Mouse (Mus musculus) left cerebral cortex, adult 2 months (tissue): Measurements from ENCODE around the gene Syt6. TPM values are rescaled to one million over a fixed set of nuclear protein-coding genes. Genes with fewer than 3 reads are reported as not detected.

ENCODE experiments used
- DNase-seq, 2 experiments: peaks; one replicate each; pipeline ENCODE4 v3.0.0; 2021 to 2022; ENCODE audit warnings: low spot score in 2 of 2, mixed read lengths in 1 of 2; ENCODE audit errors: extremely low spot score in 1 of 2
- H3K27ac ChIP-seq: fragments of 200-600 bp; 2 replicates; pipeline ENCODE4 v1.8.1; 2022
- H3K4me3 ChIP-seq: fragments of 200-600 bp; 2 replicates; pipeline ENCODE4 v1.8.1; 2022
- CTCF ChIP-seq: fragments of 200-600 bp; IDR thresholded peaks from 2 replicates; pipeline ENCODE4 v1.8.1; 2022; ENCODE audit warnings: antibody characterized with exemption, mild to moderate bottlenecking, moderate library complexity
- intact Hi-C: fragments of 180-260 bp; cut with DNase I; formaldehyde crosslinking; loops from one replicate; pipeline ENCODE4 v1.15.1; 2025
- total RNA-seq, 2 experiments: library from RNA; stranded (reverse); gene quantifications; 2 replicates each; pipeline ENCODE4 v1.2.3; 2021

The Syt6 gene
- total RNA-seq, 2 experiments from 2014 or later: 12.4 to 14.4 TPM

GRCm38 (mm10) chr3:103606045-103606597 is 31.1 kb downstream of the Syt6 start:
- intact Hi-C loops: no loop called here
- 0 out of 2 replicates have a peak overlapping the region, but pooled peaks have one; percentile 36 for H3K27ac ChIP-seq
- no peak for DNase-seq
- no peak for TF ChIP-seq CTCF
- no peak overlapping the region for H3K4me3 ChIP-seq

GRCm38 (mm10) chr3:103606660-103607595 is 31.9 kb downstream of the Syt6 start:
- no peak overlapping the region for H3K4me3 ChIP-seq
- DNase-seq: no peak
- H3K27ac ChIP-seq: 0 out of 2 replicates have a peak overlapping the region, but pooled peaks have one; percentile 36
- no peak for TF ChIP-seq CTCF
- intact Hi-C loops: no loop called here

GRCm38 (mm10) chr3:103610231-103610630 is 35.2 kb downstream of the Syt6 start:
- intact Hi-C loops: no loop called here

DNA sequence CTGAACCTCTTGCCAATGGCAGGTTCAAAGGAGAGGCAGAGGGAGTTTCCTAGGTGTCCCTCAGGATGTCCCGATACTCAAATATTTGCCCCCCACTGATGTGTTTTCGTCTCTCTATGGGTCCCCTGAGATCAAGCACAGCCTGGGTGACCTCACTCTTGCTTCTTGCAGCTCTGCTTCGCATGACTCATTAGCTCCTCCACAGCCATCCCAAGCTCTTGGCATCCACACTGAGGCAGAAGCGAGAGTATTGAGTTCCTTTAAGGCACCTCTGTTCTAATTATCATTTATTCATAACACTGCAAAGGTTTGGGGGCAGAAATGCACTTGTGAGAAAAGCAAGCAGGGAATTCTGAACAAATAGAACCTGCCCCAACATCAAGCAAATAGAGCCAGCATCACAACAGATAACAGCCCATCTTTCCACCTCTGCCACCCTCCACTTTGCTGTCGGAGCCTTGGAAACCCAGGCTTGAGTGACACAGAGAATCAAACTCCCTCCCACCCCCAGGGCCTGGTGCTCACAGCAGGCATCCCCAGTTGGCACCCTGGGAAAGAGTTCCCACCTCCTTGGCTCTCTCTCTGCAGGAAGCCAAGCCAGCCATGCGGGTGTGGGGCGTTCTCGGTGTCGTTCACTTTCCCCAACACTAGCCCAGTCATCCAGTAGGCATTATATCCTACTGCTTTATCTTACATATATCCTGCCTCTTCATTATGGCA is 37.8 kb downstream of the Syt6 start:
- intact Hi-C loops: no loop called here
- peak; percentile 18 to 44 for DNase-seq

More at GRCm38 (mm10) chr3:103610231-103610630, 35.2 kb downstream of the Syt6 start:
- Histone ChIP-seq H3K4me3 (no peak overlapping the region), H3K27ac (no peak overlapping the region)
- DNase-seq: no peak
- TF ChIP-seq CTCF: no peak

DNA sequence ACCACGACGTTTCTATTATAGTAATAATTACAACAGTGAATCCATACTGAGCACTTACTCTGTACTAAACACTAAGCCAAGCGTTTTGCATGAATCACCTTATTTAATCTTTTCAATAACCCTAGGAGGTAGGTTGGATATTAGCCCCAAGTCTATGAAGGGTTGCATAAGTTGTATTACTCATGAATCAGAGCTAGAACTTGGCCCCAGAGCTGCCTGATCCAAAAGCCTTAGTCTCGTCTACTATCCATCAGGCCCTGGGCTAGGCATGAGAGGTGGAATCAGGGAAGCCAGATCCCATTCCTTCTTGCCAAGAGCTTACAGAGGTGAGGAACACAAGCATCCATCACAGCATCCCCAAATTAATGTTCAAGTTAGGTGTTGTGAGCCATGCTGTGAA is 40.6 kb downstream of the Syt6 start:
- TF ChIP-seq CTCF: no peak
- Histone ChIP-seq H3K27ac (no peak overlapping the region), H3K4me3 (no peak overlapping the region)
- no peak for DNase-seq
- intact Hi-C loops: no loop called here

More for the DNA sequence above, 37.8 kb downstream of the Syt6 start:
- H3K4me3 ChIP-seq: no peak overlapping the region
- no peak overlapping the region for H3K27ac ChIP-seq
- TF ChIP-seq CTCF: no peak

DNA sequence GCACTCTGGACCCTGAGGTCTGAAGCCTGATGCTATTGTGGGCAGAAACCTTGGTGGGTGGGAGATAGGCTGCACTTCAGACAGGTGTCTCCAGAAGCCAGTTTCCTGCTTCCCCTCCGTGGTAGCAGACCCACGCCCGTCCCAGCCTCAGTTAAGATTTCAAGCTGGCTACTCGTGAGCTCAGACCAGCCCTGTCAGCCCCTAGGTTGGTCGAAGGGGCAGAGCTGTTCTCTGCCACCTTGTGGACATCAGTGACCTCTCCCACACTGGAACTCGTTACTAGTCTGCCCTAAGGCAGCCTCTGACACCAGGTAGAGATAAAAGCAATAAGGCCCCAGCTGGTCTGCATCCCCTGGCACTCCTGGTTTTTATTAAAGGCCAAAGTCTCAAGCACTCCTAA is 42.0 kb downstream of the Syt6 start:
- H3K27ac ChIP-seq: no peak overlapping the region
- no peak; the same call in 1 of the 2 replicates for TF ChIP-seq CTCF
- no peak for DNase-seq
- no peak overlapping the region for H3K4me3 ChIP-seq
- intact Hi-C loops: no loop called here

- no peak for DNase-seq
- H3K27ac ChIP-seq: no peak overlapping the region
- no peak for TF ChIP-seq CTCF
- no peak overlapping the region for H3K4me3 ChIP-seq
- intact Hi-C loops: no loop called here
Observed at GRCm38 (mm10) chr3:103620101-103620500, 45.1 kb downstream of the Syt6 start.

DNA sequence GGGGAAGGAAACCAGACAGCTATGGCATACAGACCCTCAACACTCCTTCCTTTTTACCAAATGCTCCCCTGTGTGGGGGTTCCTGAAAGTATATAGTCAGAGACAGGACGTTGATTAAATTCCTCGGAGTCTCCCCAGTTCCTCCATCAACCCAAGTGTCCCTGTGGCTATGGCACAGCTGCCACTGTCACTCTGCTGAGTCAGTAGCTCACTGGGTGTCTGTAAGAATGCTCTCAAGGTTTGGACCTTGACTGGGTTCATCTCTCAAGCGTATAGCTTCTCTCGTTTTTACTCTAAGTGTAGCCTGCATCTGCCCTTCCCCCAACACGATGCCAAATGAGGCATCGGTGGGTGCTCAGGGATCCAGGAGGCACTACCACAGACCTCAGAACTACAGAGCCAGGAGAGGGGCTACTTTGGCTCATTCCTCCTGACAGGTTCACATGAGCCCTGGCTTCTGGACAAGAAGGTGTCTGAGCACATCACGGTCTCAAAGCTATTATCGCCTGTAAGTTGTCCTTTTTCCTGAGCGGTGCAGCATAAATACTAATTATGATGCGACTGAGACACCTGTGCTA is 49.0 kb downstream of the Syt6 start:
- H3K4me3 ChIP-seq: no peak overlapping the region
- no peak overlapping the region for H3K27ac ChIP-seq
- TF ChIP-seq CTCF: no peak
- DNase-seq: no peak
- intact Hi-C loops: no loop called here

DNA sequence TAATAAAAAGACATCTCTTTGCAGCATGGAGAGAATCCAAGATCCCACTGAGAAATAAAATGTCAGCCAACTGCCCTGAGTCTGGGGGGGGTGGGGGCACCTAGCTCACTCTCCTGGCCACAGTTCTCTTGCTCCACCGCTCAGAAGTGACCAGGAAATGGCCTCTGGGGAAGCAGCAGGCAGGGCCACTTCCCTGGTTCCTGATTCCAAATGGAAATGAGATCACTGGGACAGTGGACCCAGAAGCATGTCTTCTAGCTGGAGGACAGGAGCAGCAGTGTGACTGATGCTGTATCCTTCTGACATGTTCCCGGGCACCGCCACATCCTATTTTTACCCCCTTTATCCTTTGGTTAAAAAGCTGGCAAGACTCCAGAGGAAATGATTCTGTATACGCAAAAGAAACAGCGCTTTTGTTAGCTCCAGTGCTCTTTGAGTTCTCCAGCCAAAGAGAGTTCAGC is 49.6 kb downstream of the Syt6 start:
- DNase-seq: no peak
- H3K4me3 ChIP-seq: no peak overlapping the region
- no peak for TF ChIP-seq CTCF
- intact Hi-C loops: no loop called here
- H3K27ac ChIP-seq: no peak overlapping the region

DNA sequence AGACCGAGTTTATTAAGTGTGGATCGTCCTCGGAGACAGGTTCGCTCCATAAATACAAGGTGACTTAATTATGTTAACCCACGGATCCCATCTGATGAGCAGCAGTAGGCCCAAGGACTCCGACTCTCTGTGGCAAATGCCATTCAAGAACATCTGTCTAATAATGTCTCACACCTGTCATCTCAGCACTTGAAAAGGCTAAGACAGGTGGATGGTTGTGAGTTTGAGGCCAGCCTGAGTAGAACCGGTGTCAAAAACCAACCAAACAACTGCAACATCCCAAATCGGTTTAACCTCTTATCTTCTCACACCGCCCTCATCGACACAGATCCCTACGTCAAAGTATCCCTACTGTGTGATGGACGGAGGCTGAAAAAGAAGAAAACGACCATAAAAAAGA is 50.1 kb downstream of the Syt6 start:
- DNase-seq: no peak
- Histone ChIP-seq H3K4me3 (no peak overlapping the region), H3K27ac (no peak overlapping the region)
- intact Hi-C loops: no loop called here
- TF ChIP-seq CTCF: no peak

GRCm38 (mm10) chr3:103626481-103626880 is 51.5 kb downstream of the Syt6 start:
- intact Hi-C loops: no loop called here
- TF ChIP-seq CTCF: no peak; the same call in 1 of the 2 replicates
- Histone ChIP-seq H3K27ac (no peak overlapping the region), H3K4me3 (no peak overlapping the region)
- DNase-seq: no peak
